Mouse (Mus musculus) midbrain, embryonic 11.5 days (tissue): ENCODE measurements around the gene Zfp300. TPM values are rescaled to one million over a fixed set of nuclear protein-coding genes. Genes with fewer than 3 reads are reported as not detected.
A peak's percentile ranks its signal among the peaks of the same experiment; 100 is the strongest.

ENCODE experiments used
- ATAC-seq: fragments of 200-750 bp; cut with Nextera tagmentation; 2 replicates; pipeline ENCODE4 v1.8.0; 2017; ENCODE audit warnings: moderate TSS enrichment, moderate library complexity; ENCODE audit not compliant: low FRiP score
- DNase-seq: peaks from one replicate; pipeline ENCODE4 v3.0.0; 2015; ENCODE audit warnings: low spot score; ENCODE audit errors: missing footprints
- H3K27ac ChIP-seq: fragments of 300-500 bp; sonication (generic); 2 replicates; pipeline ENCODE4 v1.5.1; 2014; ENCODE audit warnings: low read depth, low read length
- H3K27me3 ChIP-seq: fragments of 300-500 bp; sonication (generic); 2 replicates; pipeline ENCODE4 v1.6.1; 2014; ENCODE audit warnings: mild to moderate bottlenecking, low read length, moderate library complexity, mixed read lengths; ENCODE audit not compliant: control insufficient read depth, insufficient read depth
- H3K36me3 ChIP-seq: fragments of 300-500 bp; sonication (generic); 2 replicates; pipeline ENCODE4 v1.6.1; 2014; ENCODE audit warnings: mild to moderate bottlenecking, low read length, moderate library complexity, mixed read lengths; ENCODE audit not compliant: control insufficient read depth, insufficient read depth
- H3K4me1 ChIP-seq: fragments of 300-500 bp; sonication (generic); 2 replicates; pipeline ENCODE4 v1.6.1; 2014; ENCODE audit warnings: low read length; ENCODE audit not compliant: control insufficient read depth, insufficient read depth
- H3K4me2 ChIP-seq: fragments of 300-500 bp; sonication (generic); 2 replicates; pipeline ENCODE4 v1.6.1; 2014; ENCODE audit warnings: mild to moderate bottlenecking, moderate library complexity
- H3K4me3 ChIP-seq: fragments of 300-500 bp; sonication (generic); 2 replicates; pipeline ENCODE4 v1.5.1; 2014; ENCODE audit warnings: low read depth, low read length
- H3K9ac ChIP-seq: fragments of 300-500 bp; sonication (generic); 2 replicates; pipeline ENCODE4 v1.6.1; 2014; ENCODE audit warnings: low read length
- H3K9me3 ChIP-seq: fragments of 300-500 bp; sonication (generic); 2 replicates; pipeline ENCODE4 v1.6.1; 2016; ENCODE audit warnings: low read length; ENCODE audit not compliant: control insufficient read depth
- WGBS: fragments of 180-500 bp; shearing (Covaris S2); extraction: QIAGEN DNeasy Blood & Tissue Kit; methylation state at CpG from one replicate; pipeline ENCODE4 v1.1.7; 2014; 5-methylcytosine and 5-hydroxymethylcytosine counted together
- polyA plus RNA-seq: library from polyadenylated mRNA; unstranded; fragments of >200 nt; fragmentation: Nextera tagmentation; extraction: Ambion mirVana; gene quantifications from 2 replicates; pipeline ENCODE4 v1.2.1, GENCODE M21; 2014

Zfp300 gene
- polyA plus RNA-seq: 3.1 and 3.4 TPM in 2 replicates

DNA sequence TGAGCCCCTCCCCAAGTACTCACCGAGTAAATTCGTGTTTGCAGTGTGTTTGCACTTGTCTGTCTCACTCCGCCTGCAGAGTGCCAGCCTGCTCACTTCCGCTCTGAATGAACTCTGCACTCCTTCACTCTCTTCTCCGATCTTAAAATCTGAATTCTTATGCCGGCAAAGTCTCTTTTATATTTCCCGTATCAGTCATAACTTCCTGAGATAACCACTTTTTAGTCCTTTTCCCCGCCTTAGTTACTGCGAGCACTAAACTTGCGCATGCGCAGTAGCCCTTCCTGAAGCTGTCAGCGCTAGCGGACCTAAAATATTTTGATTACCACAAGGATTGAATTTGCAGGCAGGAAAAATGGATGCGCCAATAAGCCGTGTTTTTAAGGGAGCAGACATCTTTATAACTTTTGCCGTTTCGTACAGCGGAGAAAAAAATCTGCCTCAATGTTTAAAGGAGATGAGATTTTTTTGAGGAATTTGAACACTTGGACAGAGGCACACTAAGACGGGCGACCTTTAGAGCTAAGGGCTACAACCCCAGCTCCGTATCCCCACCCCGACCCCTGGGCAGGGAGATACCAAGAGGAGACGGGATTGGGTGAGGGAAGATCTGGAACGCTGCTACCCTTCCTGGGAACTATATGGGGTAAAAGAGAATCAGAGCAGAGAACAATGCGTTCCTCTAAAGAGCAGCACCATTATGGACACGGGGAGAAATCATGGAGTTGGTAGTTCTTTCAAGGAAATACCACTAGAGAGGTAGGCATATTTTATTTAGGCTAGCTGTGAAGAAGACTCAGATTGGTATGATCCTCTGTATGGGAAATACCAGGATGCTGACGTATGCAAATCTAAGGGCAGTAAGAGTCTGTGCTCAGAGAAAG is at the start of gene Zfp300:
Gene Zfp300, minus strand, starts transcription at position 545 of the 884 bp plus-strand sequence.
- Histone ChIP-seq H3K4me3 (peak within 1 kb of the TSS; percentile 39), H3K4me2 (peak within 1 kb of the TSS; percentile 43), H3K4me1 (no peaks in the 10 kb centered on the region), H3K27me3 (no peaks in the 10 kb centered on the region), H3K9ac (peak within 1 kb of the TSS; percentile 51), H3K27ac (no peak within 1 kb of the TSS), H3K9me3 (no peaks in the 10 kb centered on the region), H3K36me3 (no peaks in the 10 kb centered on the region)
- ATAC-seq (peak; percentile 95), DNase-seq (peak; percentile 95)
- WGBS: 20% methylated on average over 27 of the region's 27 CpGs

DNA sequence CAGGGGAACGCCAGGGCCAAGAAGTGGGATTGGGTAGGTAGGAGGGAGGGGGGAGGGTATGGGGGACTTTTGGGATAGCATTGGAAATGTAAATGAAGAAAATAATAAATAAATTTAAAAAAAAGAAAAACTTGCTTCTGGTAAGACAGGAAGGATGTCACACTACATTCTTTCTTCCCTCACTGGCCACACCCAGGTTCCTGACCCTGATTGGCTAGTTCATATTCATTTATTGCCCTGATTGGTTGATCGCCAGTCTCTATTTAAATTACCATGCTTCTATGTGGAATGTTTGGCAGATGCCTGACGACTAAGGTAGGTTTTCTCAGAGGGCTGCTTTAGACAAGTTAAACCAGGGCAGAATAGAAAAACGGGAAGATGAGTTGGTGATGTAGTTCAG is 26.2 kb upstream of the Zfp300 start, which contains the start of gene Ssxa1:
Gene Ssxa1, plus strand, starts transcription at position 301 of the 400 bp plus-strand sequence.
- H3K9me3 ChIP-seq: no peaks in the 10 kb centered on the region
- WGBS: 82% methylated on average over 4 of the region's 4 CpGs
- no peak within 1 kb of the TSS for H3K4me3 ChIP-seq
- no peaks in the 10 kb centered on the region for H3K4me1 ChIP-seq
- H3K9ac ChIP-seq: no peak within 1 kb of the TSS
- H3K27me3 ChIP-seq: no peaks in the 10 kb centered on the region
- no peak for ATAC-seq
- H3K36me3 ChIP-seq: no peaks in the 10 kb centered on the region
- H3K4me2 ChIP-seq: no peak within 1 kb of the TSS
- no peak within 1 kb of the TSS for H3K27ac ChIP-seq
- no peak for DNase-seq

DNA sequence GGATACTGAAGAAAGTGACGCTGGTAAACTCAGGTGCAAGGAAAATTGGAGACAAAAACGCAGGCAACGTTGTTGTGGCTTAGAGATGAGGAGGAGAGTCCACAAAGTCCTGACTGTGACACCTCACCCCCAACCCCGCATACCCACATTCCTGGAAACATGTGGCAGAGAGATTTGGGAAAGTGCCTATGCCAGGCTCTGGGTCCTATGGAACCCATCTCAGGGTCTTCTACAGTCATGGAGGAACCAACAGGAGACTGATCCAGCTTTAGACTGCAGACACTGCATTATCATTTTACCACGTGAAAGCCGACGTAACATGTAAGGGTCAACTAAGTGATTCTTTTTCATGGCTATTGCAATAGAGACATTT is 526 bp upstream of the Zfp300 start:
- no peak for DNase-seq
- Histone ChIP-seq H3K9ac (peak overlapping the region; percentile 51; the same call in 1 of the 2 replicates), H3K4me1 (no peaks in the 10 kb centered on the region), H3K27ac (no peak overlapping the region), H3K36me3 (no peaks in the 10 kb centered on the region), H3K27me3 (no peaks in the 10 kb centered on the region), H3K4me2 (peak overlapping the region; percentile 43), H3K4me3 (peak overlapping the region; percentile 39; the same call in 1 of the 2 replicates), H3K9me3 (no peaks in the 10 kb centered on the region)
- peak; percentile 42 for ATAC-seq
- WGBS: 56% methylated on average over 7 of the region's 7 CpGs

DNA sequence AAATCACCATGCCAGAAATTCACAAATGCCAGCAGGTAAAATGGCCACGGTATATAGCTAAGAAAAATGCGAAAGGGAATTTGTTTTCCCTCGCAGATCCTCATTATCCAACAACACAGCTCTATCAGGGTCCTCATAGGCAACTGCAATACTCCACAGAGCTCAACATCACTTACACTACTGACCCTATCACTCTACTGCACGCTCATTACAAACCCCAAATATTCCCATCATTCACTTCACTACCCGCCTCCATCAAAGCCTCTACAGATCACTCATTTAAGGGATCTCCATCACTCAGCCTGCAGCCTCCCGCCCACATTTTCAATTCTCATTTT is 713 bp downstream of the Zfp300 start:
- peak overlapping the region; percentile 43 for H3K4me2 ChIP-seq
- peak overlapping the region; percentile 39 for H3K4me3 ChIP-seq
- ATAC-seq: peak; percentile 66
- DNase-seq: no peak
- H3K36me3 ChIP-seq: no peaks in the 10 kb centered on the region
- 34% methylated on average over 6 of the region's 6 CpGs for WGBS
- no peaks in the 10 kb centered on the region for H3K4me1 ChIP-seq
- no peak overlapping the region for H3K27ac ChIP-seq
- no peaks in the 10 kb centered on the region for H3K27me3 ChIP-seq
- H3K9ac ChIP-seq: peak overlapping the region; percentile 51
- H3K9me3 ChIP-seq: no peaks in the 10 kb centered on the region

DNA sequence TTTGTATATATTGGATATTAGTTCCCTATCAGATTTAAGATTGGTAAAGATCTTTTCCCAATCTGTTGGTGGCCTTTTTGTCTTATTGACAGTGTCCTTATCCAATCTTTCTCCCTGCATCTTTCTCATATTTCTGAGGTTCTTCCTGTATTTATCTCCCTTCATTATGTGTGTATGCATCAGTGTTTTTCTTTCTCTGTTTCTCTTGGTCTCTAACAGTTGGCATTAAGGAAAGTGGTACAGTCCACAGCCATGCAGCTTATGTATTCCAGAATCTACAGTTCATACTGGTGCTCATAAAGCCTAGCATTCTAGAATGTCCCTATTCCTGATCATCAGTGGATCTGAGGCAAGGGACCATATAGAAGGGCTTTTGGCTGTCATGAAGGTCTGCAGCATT is 21.2 kb downstream of the Zfp300 start, which contains the start of gene Spaca5:
Gene Spaca5, plus strand, starts transcription at position 301 of the 400 bp plus-strand sequence.
- Histone ChIP-seq H3K4me1 (no peaks in the 10 kb centered on the region), H3K4me3 (no peak within 1 kb of the TSS), H3K27ac (no peak within 1 kb of the TSS), H3K9ac (no peak within 1 kb of the TSS), H3K9me3 (no peaks in the 10 kb centered on the region), H3K4me2 (no peak within 1 kb of the TSS), H3K27me3 (no peaks in the 10 kb centered on the region), H3K36me3 (no peaks in the 10 kb centered on the region)
- DNase-seq: no peak
- no peak for ATAC-seq

DNA sequence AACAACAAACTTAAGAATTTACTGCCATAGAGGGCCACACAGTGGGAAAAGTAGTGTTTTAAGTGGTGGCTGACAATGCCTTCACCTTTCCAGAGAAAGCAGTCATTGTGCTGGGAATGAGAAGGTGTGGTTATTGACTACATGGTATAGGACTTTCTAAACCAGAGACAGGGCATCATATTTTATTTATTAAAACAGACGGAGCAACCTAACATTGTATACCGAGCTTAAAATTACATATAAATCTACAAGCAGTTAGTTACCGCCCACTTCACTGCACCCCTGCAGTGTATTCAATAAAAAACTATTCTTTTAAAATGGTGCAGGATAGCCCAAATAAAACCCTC is 26.8 kb downstream of the Zfp300 start:
- Histone ChIP-seq H3K4me1 (no peaks in the 10 kb centered on the region; the same call in 1 of the 2 replicates), H3K27me3 (no peaks in the 10 kb centered on the region), H3K36me3 (no peaks in the 10 kb centered on the region), H3K9me3 (no peaks in the 10 kb centered on the region), H3K4me3 (no peak overlapping the region), H3K9ac (no peak overlapping the region), H3K27ac (no peak overlapping the region), H3K4me2 (peak overlapping the region; percentile 34; the same call in 1 of the 2 replicates)
- 79% methylated on average over 3 of the region's 3 CpGs for WGBS
- ATAC-seq: peak; percentile 51
- no peak for DNase-seq

DNA sequence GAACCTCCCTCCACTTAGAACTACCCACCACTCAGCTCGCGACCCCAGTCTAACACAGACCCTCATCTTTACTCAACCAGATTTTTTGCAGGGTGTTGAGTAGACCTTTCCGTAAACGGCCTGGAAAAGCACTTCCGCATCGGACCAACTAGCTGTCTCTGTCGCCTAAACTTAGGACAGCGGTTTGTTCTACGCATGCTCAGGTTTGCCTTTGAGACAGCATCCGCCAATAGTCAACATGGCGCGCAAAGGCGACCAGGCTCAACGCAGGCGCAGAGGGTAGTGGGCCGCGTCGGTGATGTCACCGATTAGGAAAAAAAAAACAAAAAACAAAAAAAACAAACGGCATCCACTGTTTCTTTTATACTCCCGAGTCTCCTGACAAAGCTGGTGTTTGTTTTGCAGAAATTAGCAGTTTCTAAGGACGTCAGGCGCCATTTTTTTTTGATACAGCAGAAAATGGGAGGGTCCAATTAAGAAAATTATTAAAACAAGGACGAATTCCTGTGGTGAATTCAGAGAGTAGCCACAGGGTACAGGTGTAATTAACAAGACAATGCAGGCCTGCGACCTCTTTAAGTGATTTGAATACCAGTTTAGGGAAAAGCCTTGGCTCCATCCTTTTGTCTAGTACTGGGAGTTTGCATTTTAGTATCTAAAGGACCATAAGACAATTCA is 27.3 kb downstream of the Zfp300 start, which contains the start of gene Zfp182:
Gene Zfp182, minus strand, starts transcription at position 451 of the 678 bp plus-strand sequence.
- Histone ChIP-seq H3K9ac (peak within 1 kb of the TSS; percentile 60), H3K27me3 (no peaks in the 10 kb centered on the region), H3K4me1 (no peaks in the 10 kb centered on the region; the same call in 1 of the 2 replicates), H3K9me3 (no peaks in the 10 kb centered on the region), H3K4me3 (peak within 1 kb of the TSS; percentile 44), H3K27ac (no peak within 1 kb of the TSS), H3K36me3 (no peaks in the 10 kb centered on the region), H3K4me2 (peak within 1 kb of the TSS; percentile 42)
- ATAC-seq (peak; percentile 97), DNase-seq (peak; percentile 92)
- 24% methylated on average over 25 of the region's 25 CpGs for WGBS

DNA sequence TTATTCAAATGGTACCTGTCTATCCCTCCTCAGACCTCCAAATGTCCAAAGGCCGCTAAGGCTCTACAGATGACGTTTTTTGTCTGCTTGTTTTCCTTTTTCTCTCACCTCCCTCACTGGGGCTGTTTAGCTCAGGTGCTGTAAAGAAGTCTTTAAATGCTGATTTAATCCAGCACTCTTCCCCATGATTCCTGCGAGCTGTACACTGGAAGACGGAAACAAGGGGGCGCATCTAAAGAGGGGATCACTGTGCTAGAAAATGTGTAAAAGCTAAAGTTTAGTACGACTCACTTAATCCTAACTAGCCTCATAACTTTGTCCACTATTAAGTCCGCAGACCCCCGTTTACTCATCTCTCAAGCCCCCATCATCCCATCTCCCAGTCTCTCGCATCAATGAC is 27.9 kb downstream of the Zfp300 start:
- H3K27me3 ChIP-seq: no peaks in the 10 kb centered on the region
- no peak overlapping the region for H3K27ac ChIP-seq
- peak overlapping the region; percentile 60 for H3K9ac ChIP-seq
- no peaks in the 10 kb centered on the region for H3K36me3 ChIP-seq
- peak; percentile 83 for DNase-seq
- H3K4me3 ChIP-seq: peak overlapping the region; percentile 44
- ATAC-seq: peak; percentile 66
- H3K4me2 ChIP-seq: peak overlapping the region; percentile 42
- no peaks in the 10 kb centered on the region; the same call in 1 of the 2 replicates for H3K4me1 ChIP-seq
- WGBS: 20% methylated on average over 9 of the region's 9 CpGs
- no peaks in the 10 kb centered on the region for H3K9me3 ChIP-seq
